Mouse (Mus musculus) c-Kit-positive CD71-negative TER-119-negative erythroid progenitor cells, embryonic 14.5 days (primary cell): ENCODE measurements around the gene Snupn.

Source experiments
- DNase-seq: peaks from one replicate; pipeline ENCODE4 v3.0.0-alpha.2; 2013; ENCODE audit warnings: low read depth

Gene Snupn

GRCm38 (mm10) chr9:57012393-57012792 is 61.7 kb downstream of the Snupn start:
- DNase-seq, result no peak

- no peak for DNase-seq
Observed at GRCm38 (mm10) chr9:57012895-57013294, 62.2 kb downstream of the Snupn start.

- DNase-seq, result no peak
Observed at GRCm38 (mm10) chr9:57013756-57014155, 63.1 kb downstream of the Snupn start.

- DNase-seq, result no peak
Observed at GRCm38 (mm10) chr9:57014766-57015165, 64.1 kb downstream of the Snupn start.

- DNase-seq, result no peak
Observed at GRCm38 (mm10) chr9:57017631-57018030, 67.0 kb downstream of the Snupn start.

- no peak for DNase-seq
Observed at GRCm38 (mm10) chr9:57031756-57032155, 81.1 kb downstream of the Snupn start.
